Mouse (Mus musculus): ENCODE data around the gene Ceacam10.
"Not testable (repeated sequence)": the region's sequence is repeated elsewhere in the genome, so short reads cannot be mapped to it uniquely, and the experiment has no call there.

The Ceacam10 gene

DNA sequence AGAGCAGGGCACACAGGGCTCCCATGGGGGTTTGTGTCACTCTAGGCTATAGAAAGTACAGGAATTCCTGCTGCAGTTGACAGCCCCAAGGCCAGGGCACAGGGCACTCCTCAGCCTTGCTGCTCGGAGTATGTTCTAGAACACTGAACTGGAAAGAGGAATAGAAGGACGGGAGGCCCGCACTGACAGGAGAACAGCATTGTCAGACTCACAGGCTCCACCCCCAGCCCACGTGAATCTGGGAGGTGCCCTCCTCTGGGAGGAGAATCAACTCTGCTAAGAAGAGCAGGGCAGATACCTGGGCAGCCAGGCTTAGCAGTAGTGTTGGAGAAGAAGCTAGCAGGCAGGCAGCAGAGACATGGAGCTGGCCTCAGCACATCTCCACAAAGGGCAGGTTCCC lies at the start of gene Ceacam10:
Gene Ceacam10, plus strand, starts transcription at position 289 of the 400 bp plus-strand sequence.
- not testable (repeated sequence) for DNase-seq

- peak; percentile 7 to 63 for DNase-seq
These were observed 40.9 kb upstream of the Ceacam10 start for GRCm38 (mm10) chr7:24735970-24736670.

- DNase-seq, result no peak
These were observed 26.3 kb upstream of the Ceacam10 start for GRCm38 (mm10) chr7:24750695-24751094.

GRCm38 (mm10) chr7:24751610-24752009 lies 25.4 kb upstream of the Ceacam10 start:
- DNase-seq, result no peak

GRCm38 (mm10) chr7:24753476-24753875 lies 23.5 kb upstream of the Ceacam10 start:
- DNase-seq, result no peak

- DNase-seq, result no peak
These were observed 18.5 kb upstream of the Ceacam10 start for GRCm38 (mm10) chr7:24758520-24758919.

DNA sequence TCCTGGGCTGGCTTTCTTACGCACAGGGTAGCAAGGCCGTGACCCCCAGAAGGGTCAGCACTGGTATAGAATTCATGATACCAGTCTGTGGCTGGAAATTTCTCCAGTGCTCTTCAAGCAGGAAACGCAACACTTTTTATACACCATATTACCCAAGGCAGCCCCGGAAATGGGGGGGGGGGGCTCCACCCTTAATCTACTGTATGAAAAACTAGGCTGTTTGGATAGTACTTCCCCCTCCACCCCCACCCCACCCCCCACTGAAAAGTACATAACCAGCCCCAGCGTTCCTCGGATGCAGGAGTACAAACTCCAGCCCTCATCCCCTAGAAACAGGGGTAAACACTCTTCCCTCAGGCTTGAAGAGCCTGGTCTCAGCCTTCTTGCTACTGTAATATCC lies 16.8 kb upstream of the Ceacam10 start, which contains the start of gene Cd177:
Gene Cd177, minus strand, starts transcription at position 101 of the 400 bp plus-strand sequence.
- no peak for DNase-seq

- no peak for DNase-seq
These were observed 15.8 kb upstream of the Ceacam10 start for GRCm38 (mm10) chr7:24761161-24761560.

GRCm38 (mm10) chr7:24762574-24762973 lies 14.4 kb upstream of the Ceacam10 start:
- DNase-seq, result no peak

DNA sequence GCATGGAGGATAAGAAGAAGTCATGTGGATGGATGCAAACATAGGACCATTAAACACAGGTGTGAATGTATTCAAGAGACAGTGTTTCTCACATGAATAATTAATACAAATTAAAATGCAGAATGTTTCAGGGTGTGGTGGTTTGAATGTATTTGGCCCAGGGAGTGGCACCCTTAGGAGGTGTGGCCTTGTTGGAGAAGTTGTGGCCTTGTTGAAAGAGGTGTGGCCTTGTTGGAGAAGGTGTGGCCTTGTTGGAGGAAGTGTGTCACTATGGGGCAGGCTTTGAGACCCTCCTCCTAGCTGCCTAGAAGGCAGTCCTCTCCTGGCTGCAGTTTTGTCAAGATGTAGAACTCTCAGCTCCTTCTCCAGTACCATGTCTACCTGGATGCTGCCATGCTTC lies 5.6 kb upstream of the Ceacam10 start:
- DNase-seq, result no peak

DNA sequence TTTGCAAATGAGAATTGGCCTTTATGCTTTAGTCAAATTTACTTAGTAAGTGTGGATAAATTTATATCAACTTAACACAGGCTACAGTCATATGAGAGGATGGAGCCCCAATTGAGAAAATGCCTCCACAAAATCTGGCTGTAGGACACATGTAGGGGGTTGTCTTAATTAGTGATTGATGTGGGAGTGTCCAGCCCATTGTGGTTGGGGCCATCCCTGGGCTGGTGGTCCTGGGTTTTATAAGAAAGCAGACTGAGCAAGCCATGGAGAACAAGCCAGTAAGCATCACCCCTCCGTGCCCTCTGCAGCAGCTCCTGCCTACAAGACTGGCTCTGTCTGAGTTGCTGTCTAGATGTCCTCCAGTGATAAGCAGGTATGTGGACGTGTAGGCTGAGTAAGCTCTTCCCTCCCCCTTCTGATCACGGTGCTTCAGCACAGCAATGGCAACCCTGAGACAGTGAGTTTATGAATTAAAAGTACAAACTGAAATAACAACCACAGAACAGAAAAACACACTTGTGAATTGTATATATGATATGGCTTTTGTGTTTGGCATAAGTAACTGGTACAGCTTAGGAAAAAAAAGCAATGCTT lies 3.0 kb upstream of the Ceacam10 start:
- DNase-seq, result no peak

DNA sequence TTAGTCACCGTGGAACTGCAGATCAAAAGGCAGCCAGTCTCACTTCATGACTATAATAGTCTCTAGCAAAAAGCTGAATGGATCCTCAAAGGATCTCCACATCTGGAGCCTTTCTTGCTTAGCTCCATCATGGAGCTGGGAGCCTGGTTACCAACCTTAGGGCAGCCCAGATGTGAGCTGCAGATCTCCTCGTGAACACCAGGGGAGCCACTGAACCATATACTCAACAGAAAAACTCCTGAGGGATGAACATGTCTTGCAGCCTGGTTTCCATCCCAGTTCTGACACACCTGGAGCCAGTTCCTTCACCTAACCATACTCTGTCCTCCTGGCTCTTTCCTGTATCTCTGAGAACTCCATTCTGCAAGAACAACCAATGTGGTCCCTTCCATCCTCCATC lies 861 bp upstream of the Ceacam10 start:
- no peak for DNase-seq

DNA sequence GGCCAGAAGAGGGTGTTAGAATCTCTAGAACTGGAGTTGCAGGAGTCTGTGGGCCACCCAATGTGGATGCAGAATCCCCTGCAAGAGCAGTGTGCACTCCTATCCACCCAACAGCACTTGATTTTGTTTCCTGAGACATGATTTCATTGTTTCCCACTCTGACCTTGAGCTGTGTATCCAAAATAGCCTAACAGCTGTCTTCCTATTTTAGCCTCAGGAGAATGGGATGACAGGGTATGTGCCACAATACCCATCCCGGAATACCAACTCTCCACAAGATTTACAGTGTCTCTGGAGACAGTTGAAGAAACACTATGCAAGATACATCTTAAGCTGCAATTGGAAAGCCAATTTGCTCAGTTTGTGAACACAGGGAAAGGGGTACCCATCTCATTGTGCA lies 20.9 kb downstream of the Ceacam10 start:
- no peak for DNase-seq

GRCm38 (mm10) chr7:24802149-24802767 lies 25.3 kb downstream of the Ceacam10 start:
- no peak for DNase-seq

DNA sequence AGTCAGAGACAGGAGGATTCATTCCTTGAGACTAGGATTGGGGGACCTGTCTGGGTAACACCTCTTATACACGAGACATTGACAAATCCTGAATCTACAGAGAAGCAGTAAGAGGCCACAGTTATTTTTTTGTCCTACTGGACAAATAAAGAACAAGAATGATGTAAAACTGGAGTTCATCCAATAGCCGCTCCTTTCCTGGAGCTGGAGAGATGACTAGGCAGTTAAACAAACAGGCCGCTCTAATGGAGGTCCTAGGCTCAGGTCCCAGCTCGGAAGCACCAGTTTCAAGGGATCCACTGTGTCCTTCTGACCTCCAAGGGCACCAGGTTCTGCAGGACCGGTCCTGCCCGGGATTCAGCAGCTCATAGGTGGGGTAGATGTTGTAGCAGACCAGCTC lies 27.8 kb downstream of the Ceacam10 start:
- no peak for DNase-seq

- DNase-seq, result no peak
These were observed 32.0 kb downstream of the Ceacam10 start for GRCm38 (mm10) chr7:24809041-24809440.

- DNase-seq, result peak; percentile 74 to 87
These were observed 40.5 kb downstream of the Ceacam10 start for GRCm38 (mm10) chr7:24817502-24817901.

DNA sequence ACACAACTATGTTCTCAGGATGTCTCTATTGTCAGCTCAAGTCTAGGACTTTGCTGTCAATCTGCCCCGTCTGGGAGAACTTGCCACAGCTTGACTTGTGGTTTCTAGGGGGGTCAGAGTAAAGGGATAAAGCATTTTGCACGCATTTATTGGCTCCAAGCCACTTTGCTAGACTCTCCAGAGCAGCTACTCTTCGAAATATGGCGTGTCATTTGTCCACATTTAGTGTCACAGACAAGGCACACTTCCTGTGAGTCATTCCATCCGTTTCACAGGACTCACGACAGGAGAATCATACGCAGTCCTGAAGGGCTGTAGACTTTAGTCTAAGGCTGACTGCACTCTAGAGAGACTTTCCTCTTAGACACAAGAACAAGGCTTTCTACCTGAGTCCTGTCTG lies 47.4 kb downstream of the Ceacam10 start:
- DNase-seq, result no peak

DNA sequence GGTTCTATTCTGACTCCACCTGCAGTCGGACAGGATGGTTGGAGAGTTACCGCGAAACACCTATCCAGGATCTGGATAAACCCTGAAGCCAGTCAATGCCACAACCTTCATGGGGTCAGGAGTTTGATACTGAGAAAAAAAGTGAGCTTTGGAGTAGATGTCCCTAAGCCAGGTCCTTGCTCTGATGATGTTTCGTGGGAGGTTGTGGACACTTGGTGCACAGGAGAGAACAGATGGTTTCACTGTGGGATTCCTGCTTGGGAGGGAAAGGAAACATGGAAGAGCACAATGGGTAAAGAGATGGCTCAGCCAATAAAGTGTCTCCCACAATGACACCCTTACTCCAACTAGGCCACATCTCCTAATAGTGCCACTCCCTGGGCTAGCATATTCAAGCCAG lies 50.2 kb downstream of the Ceacam10 start:
- DNase-seq, result no peak

Measured in kidney, postnatal 36 days (tissue).